17 mouse cellular contexts compared by ENCODE assay signal in genomic region chr9:23700567-23700966, GRCm38 (mm10).
"Had no signal": no experiment of that assay in that cellular context is flagged by ENCODE, and none has a peak within 500 bp of the region (broad histone marks: within the 10 kb centered on the region; RNA-seq: fewer than 3 reads in every experiment).

No protein-coding gene starts in this region.

- H3K4me2 ChIP-seq: liver, embryonic 11.5 days; liver, embryonic 13.5 days; liver, embryonic 15.5 days; midbrain, embryonic 11.5 days; midbrain, embryonic 13.5 days; midbrain, embryonic 15.5 days; neural tube, embryonic 12.5 days; stomach, embryonic 15.5 days had no signal

- H3K27ac ChIP-seq: liver, embryonic 13.5 days; liver, embryonic 15.5 days; macrophage; midbrain, embryonic 13.5 days; midbrain, embryonic 15.5 days; neural tube, embryonic 12.5 days; stomach, embryonic 15.5 days; stomach, postnatal 0 days had no signal

- H3K9me3 ChIP-seq: liver, embryonic 13.5 days; liver, embryonic 15.5 days; megakaryocyte, embryonic 14.5 days; midbrain, embryonic 13.5 days; midbrain, embryonic 15.5 days; neural tube, embryonic 12.5 days; stomach, embryonic 15.5 days had no signal

- H3K27me3 ChIP-seq: liver, embryonic 13.5 days; liver, embryonic 15.5 days; megakaryocyte, embryonic 14.5 days; midbrain, embryonic 13.5 days; midbrain, embryonic 15.5 days; neural tube, embryonic 12.5 days; stomach, embryonic 15.5 days had no signal

- ATAC-seq: liver, postnatal 0 days; midbrain, embryonic 13.5 days; midbrain, embryonic 15.5 days had no signal

- H3K9ac ChIP-seq: liver, embryonic 13.5 days; liver, embryonic 15.5 days; liver, postnatal 0 days; midbrain, embryonic 13.5 days; midbrain, embryonic 15.5 days; neural tube, embryonic 12.5 days; stomach, embryonic 15.5 days had no signal

- H3K4me1 ChIP-seq: liver, embryonic 13.5 days; liver, embryonic 15.5 days; megakaryocyte, embryonic 14.5 days; midbrain, embryonic 13.5 days; midbrain, embryonic 15.5 days; neural tube, embryonic 12.5 days; stomach, embryonic 15.5 days had no signal

- H3K36me3 ChIP-seq: liver, embryonic 13.5 days; liver, embryonic 15.5 days; midbrain, embryonic 13.5 days; midbrain, embryonic 15.5 days; neural tube, embryonic 12.5 days; stomach, embryonic 15.5 days had no signal

- H3K4me3 ChIP-seq: liver, embryonic 13.5 days; liver, embryonic 15.5 days; megakaryocyte, embryonic 14.5 days; midbrain, embryonic 13.5 days; midbrain, embryonic 15.5 days; neural tube, embryonic 12.5 days; stomach, embryonic 15.5 days had no signal

- DNase-seq: liver; liver, embryonic 13.5 days; liver, postnatal 0 days; right cerebral cortex, postnatal 14 days; thymus, adult 2 months; thymus, postnatal 25 days; thymus, postnatal 4 days had no signal
